In genomic region chr14:54843461-54843860, GRCm38 (mm10) we compare ENCODE assay signal across 10 mouse cellular contexts. TPM values are rescaled to one million over a fixed set of nuclear protein-coding genes. Genes with fewer than 3 reads are reported as not detected.
DNase-seq lines count a peak whose midpoint lies in the region; ATAC-seq lines count a peak whose summit lies in the region.
"Had no signal": no experiment of that assay in that cellular context is flagged by ENCODE, and none has a peak within 500 bp of the region (broad histone marks: within the 10 kb centered on the region; RNA-seq: fewer than 3 reads in every experiment).

No protein-coding gene starts in this region.

- 4% methylated on average over 4 of the region's 4 CpGs for WGBS in midbrain, embryonic 11.5 days
- WGBS in midbrain, embryonic 16.5 days: under 1% methylated on average over 4 of the region's 4 CpGs

- H3K4me2 ChIP-seq in midbrain, embryonic 11.5 days: no peak overlapping the region
- H3K4me2 ChIP-seq in midbrain, embryonic 16.5 days (ENCODE audit: low read length): no peak overlapping the region

- no peak for ATAC-seq in midbrain, embryonic 11.5 days (ENCODE audit: low FRiP score)
- ATAC-seq in midbrain, embryonic 16.5 days: no peak

- no peaks in the 10 kb centered on the region for H3K4me1 ChIP-seq in midbrain, embryonic 11.5 days (ENCODE audit: control insufficient read depth, insufficient read depth, low read length)
- H3K4me1 ChIP-seq in midbrain, embryonic 16.5 days (ENCODE audit: control insufficient read depth, insufficient read depth, low read length): no peaks in the 10 kb centered on the region

- no peak overlapping the region for H3K9ac ChIP-seq in midbrain, embryonic 11.5 days (ENCODE audit: low read length)
- no peak overlapping the region for H3K9ac ChIP-seq in midbrain, embryonic 16.5 days (ENCODE audit: low read depth, low read length)

- no peaks in the 10 kb centered on the region for H3K36me3 ChIP-seq in midbrain, embryonic 11.5 days (ENCODE audit: control insufficient read depth, insufficient read depth, low read length)
- no peaks in the 10 kb centered on the region for H3K36me3 ChIP-seq in midbrain, embryonic 16.5 days (ENCODE audit: control insufficient read depth, insufficient read depth, low read length)

- H3K9me3 ChIP-seq in midbrain, embryonic 11.5 days (ENCODE audit: control insufficient read depth, low read length): no peaks in the 10 kb centered on the region
- no peaks in the 10 kb centered on the region for H3K9me3 ChIP-seq in midbrain, embryonic 16.5 days (replicated peaks; ENCODE audit: control insufficient read depth, low read length, poor library complexity, severe bottlenecking)

- H3K4me3 ChIP-seq in midbrain, embryonic 11.5 days (ENCODE audit: low read depth, low read length): no peak overlapping the region
- no peak overlapping the region for H3K4me3 ChIP-seq in midbrain, embryonic 16.5 days (ENCODE audit: low read depth, low read length)

- H3K27ac ChIP-seq in midbrain, embryonic 11.5 days (ENCODE audit: low read depth, low read length): no peak overlapping the region
- no peak overlapping the region for H3K27ac ChIP-seq in midbrain, embryonic 16.5 days (ENCODE audit: low read length)

- H3K27me3 ChIP-seq in midbrain, embryonic 11.5 days (ENCODE audit: control insufficient read depth, insufficient read depth, low read length): no peaks in the 10 kb centered on the region
- H3K27me3 ChIP-seq in midbrain, embryonic 16.5 days (ENCODE audit: control insufficient read depth, insufficient read depth, low read depth, low read length): no peaks in the 10 kb centered on the region

- peak; percentile 9 for DNase-seq in heart, adult 8-10 months (ENCODE audit: low spot score)
- DNase-seq in heart, postnatal 14 days: no peak
- peak; percentile 85 for DNase-seq in midbrain, embryonic 11.5 days (ENCODE audit: low spot score, missing footprints)
- DNase-seq in c-Kit-positive CD71-negative TER-119-negative erythroid progenitor cells, embryonic 14.5 days (ENCODE audit: low read depth): peak; percentile 38
- peak; percentile 66 for DNase-seq in mesoderm, embryonic 11.5 days (ENCODE audit: low read depth, low spot score)
- no peak for DNase-seq in thymus, adult 18-20 months
- no peak for DNase-seq in yolk sac, embryonic 10.5 days (ENCODE audit: low spot score)

- intact Hi-C loops in heart, postnatal 14 days (cut with DNase I): loop anchor here (2.0 to 5.0 kb wide), 2 partner anchors 171 to 254 kb away; partner anchors contain the start of gene Ngdn

RNA-seq across cellular contexts. Expression of gene Homez, which starts 27.3 kb away (rescaled TPM):
- total RNA-seq in heart, adult 8-10 months (2022): 1 to 10 TPM; 6.4 to 9.8 (median 7.5) TPM
- total RNA-seq in heart, postnatal 14 days (2021): 1 to 10 TPM; 6.7 to 8.6 TPM
- polyA plus RNA-seq in midbrain, embryonic 11.5 days (2014; fragmentation: Nextera tagmentation; extraction: Ambion mirVana): 13.2 and 19.9 TPM in 2 replicates
- polyA plus RNA-seq in midbrain, embryonic 16.5 days (2015; fragmentation: Nextera tagmentation; extraction: Ambion mirVana): 13.2 and 14.5 TPM in 2 replicates

RNA-seq across cellular contexts. Expression of gene Rnf212b, which starts 29.5 kb away (rescaled TPM):
- total RNA-seq in heart, adult 8-10 months (2022): under 1 TPM in 3 of 4 experiments, not detected in 1; 0.25 to 0.49 (median 0.38) TPM
- total RNA-seq in heart, postnatal 14 days (2021): not detected
- polyA plus RNA-seq in midbrain, embryonic 11.5 days (2014; fragmentation: Nextera tagmentation; extraction: Ambion mirVana): not detected in 2 replicates
- not detected in 2 replicates for polyA plus RNA-seq in midbrain, embryonic 16.5 days (2015; fragmentation: Nextera tagmentation; extraction: Ambion mirVana)
- total RNA-seq: left cerebral cortex, postnatal 14 days had no signal
- polyA plus RNA-seq: small intestine, adult 2 months had no signal

RNA-seq across cellular contexts. Expression of gene Ppp1r3e, which starts 33.9 kb away (rescaled TPM):
- 1 to 10 TPM; 2.9 to 4.2 (median 3.3) TPM for total RNA-seq in heart, adult 8-10 months (2022)
- 1 to 10 TPM; 2.8 to 5.2 TPM for total RNA-seq in heart, postnatal 14 days (2021)
- 0.23 and 0.68 TPM in 2 replicates for polyA plus RNA-seq in midbrain, embryonic 11.5 days (2014; fragmentation: Nextera tagmentation; extraction: Ambion mirVana)
- 2.3 and 3.4 TPM in 2 replicates for polyA plus RNA-seq in midbrain, embryonic 16.5 days (2015; fragmentation: Nextera tagmentation; extraction: Ambion mirVana)

RNA-seq across cellular contexts. Expression of gene Bcl2l2, which starts 39.7 kb away (rescaled TPM):
- total RNA-seq in heart, adult 8-10 months (2022): 10 to 100 TPM; 44.7 to 52.4 (median 45.5) TPM
- total RNA-seq in heart, postnatal 14 days (2021): 10 to 100 TPM; 35.1 to 39.2 TPM
- polyA plus RNA-seq in midbrain, embryonic 11.5 days (2014; fragmentation: Nextera tagmentation; extraction: Ambion mirVana): 2.4 and 3.3 TPM in 2 replicates
- polyA plus RNA-seq in midbrain, embryonic 16.5 days (2015; fragmentation: Nextera tagmentation; extraction: Ambion mirVana): 3.9 and 4.1 TPM in 2 replicates

RNA-seq across cellular contexts. Expression of gene Gm20521, which starts 39.8 kb away (rescaled TPM):
- 10 to 100 TPM in 1 of 4 experiments, 1 to 10 TPM in 3; 3.4 to 11.8 (median 7.9) TPM for total RNA-seq in heart, adult 8-10 months (2022)
- total RNA-seq in heart, postnatal 14 days (2021): 1 to 10 TPM; 4.1 to 8.1 TPM
- polyA plus RNA-seq in midbrain, embryonic 11.5 days (2014; fragmentation: Nextera tagmentation; extraction: Ambion mirVana): not detected in 2 replicates
- not detected in 2 replicates for polyA plus RNA-seq in midbrain, embryonic 16.5 days (2015; fragmentation: Nextera tagmentation; extraction: Ambion mirVana)

Comparison
In these comparisons a context has a peak if more than half of its experiments do, and no peak if none do; other contexts are left out.
1. DNase-seq: peak in heart, adult 8-10 months (single experiment), midbrain, embryonic 11.5 days (single experiment), c-Kit-positive CD71-negative TER-119-negative erythroid progenitor cells, embryonic 14.5 days (single experiment) and mesoderm, embryonic 11.5 days (single experiment); none in heart, postnatal 14 days (0 of 2), thymus, adult 18-20 months (0 of 2) and yolk sac, embryonic 10.5 days (single experiment).